Mouse (Mus musculus) granulocyte monocyte progenitor cell, adult 5-6 weeks (primary cell): Measurements from ENCODE around the gene Cuedc1. TPM values are rescaled to one million over a fixed set of nuclear protein-coding genes. Genes with fewer than 3 reads are reported as not detected.

ENCODE experiments used
- ATAC-seq: replicated peaks from 2 replicates; pipeline ENCODE4 v1.8.0; 2016; ENCODE audit warnings: mild to moderate bottlenecking, moderate TSS enrichment, inconsistent platforms; ENCODE audit not compliant: poor library complexity, severe bottlenecking
- total RNA-seq, 2 experiments: library from RNA; stranded (forward) in 1 of 2; stranded (reverse) in 1 of 2; fragments of 200-712, 200-1000 nt in 1 of 2; fragments of >200 nt in 1 of 2; fragmentation: Nextera tagmentation in 1 of 2; gene quantifications; 2 replicates each; pipeline ENCODE4 v1.2.3; 2014 to 2017

Cuedc1 gene
- total RNA-seq, 2 experiments from 2014 or later = 1.1 to 1.5 TPM

DNA sequence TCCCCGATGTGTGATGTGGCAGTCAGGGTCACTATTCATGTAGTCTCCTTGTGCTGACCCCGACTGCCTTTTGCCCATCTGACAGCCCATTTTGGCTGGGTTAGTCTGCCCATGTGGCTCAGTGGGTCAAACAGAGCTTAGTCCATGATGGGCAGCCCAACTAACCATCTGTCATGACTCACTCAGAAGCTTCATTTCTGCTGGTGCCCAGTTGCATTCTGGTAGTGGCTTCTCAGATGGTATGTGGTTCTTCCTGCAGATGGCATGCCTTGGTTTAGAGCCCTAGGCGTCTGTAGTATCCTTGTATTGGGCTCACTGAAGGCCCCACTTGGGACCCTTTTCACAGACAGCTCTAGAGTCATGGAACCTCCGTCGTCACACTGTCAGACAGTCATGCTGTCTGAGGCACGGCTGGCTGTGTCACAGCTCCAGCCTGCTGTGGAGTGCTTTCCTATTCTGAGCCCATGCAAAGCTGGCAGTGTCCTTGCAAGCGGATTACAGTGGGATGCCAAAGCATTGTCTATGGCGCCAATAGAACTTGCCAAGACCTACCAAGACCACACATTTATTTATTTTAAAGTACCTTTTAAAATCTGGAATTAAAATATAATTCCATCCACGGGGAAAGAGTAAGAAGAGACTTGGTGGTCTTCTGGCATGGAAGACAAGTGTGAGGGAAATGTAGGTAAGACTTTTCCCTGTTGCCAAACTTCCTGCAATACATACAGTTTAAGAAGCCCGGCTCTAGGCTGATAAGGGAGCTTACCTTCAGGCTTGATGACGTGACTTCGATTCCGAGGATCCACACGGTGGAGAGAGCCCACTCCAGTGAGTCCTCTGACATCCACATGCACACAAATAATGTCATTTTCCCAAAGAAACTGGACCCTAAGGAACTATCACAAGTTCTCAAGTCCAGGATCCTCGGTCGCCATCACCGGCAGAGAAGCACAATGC lies 129.4 kb downstream of the Cuedc1 start:
- ATAC-seq = no peak

- no peak for ATAC-seq
Measured at GRCm38 (mm10) chr11:88231213-88231790, 133.4 kb downstream of the Cuedc1 start.

GRCm38 (mm10) chr11:88233528-88234427 lies 135.9 kb downstream of the Cuedc1 start:
- ATAC-seq = peak; percentile 87

DNA sequence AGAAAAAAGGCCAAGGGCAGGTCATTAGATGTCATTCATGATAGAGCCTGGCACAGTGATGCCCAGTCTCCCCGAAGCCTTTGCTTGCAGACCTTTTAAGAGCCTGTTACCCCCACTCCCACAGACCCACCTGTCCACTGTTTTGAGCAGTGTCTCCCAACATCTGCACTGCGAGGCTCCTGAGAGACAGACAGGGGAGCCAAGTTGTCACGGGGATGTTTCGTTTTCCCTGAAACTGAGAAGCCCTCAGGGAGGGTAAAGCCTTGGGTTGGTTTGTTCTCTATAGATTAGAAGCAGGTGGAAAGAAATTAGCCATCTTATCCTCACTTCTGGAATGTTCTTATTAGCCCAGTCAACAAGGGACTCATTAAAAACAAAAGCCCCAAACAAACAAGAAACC lies 136.9 kb downstream of the Cuedc1 start:
- no peak for ATAC-seq

- peak; percentile 50 for ATAC-seq
Measured at GRCm38 (mm10) chr11:88235221-88236203, 137.7 kb downstream of the Cuedc1 start.

DNA sequence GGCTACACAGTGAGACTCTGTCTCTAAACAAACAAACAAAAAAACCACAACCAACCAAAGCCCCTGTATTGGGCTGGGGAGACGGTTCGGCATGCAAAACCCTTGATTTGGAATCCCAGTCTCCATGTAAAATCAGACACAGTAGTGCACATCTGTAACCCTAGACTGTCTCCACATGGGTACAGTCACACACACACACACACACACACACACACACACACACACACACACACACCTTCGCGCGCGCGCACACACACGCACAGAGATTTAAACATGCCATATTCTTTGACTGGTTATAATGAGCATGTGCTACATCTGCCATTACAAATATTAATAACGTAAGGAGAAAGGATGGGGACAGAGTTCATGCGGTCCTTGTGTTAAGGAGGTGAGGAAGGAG lies 142.4 kb downstream of the Cuedc1 start:
- ATAC-seq = no peak

- no peak for ATAC-seq
Measured at GRCm38 (mm10) chr11:88240736-88241353, 143.0 kb downstream of the Cuedc1 start.

GRCm38 (mm10) chr11:88241468-88242301 lies 143.8 kb downstream of the Cuedc1 start:
- no peak for ATAC-seq

Other genes with a start within 250 kb of the Cuedc1 start
- gene Mks1, start 244.8 kb upstream of the Cuedc1 start, total RNA-seq (2014; fragmentation: Nextera tagmentation) = 12.5 and 28.4 TPM in 2 replicates
- 3.7 and 10.9 TPM in 2 replicates for gene Mks1, start 244.8 kb upstream of the Cuedc1 start, total RNA-seq (2017)
- gene Epx, start 222.5 kb upstream of the Cuedc1 start, total RNA-seq (2014; fragmentation: Nextera tagmentation) = 0.82 TPM in 1 of 2 replicates, not detected in the other
- gene Epx, start 222.5 kb upstream of the Cuedc1 start, total RNA-seq (2017) = 4.4 and 4.7 TPM in 2 replicates
- not detected in 2 replicates for gene Olfr462, start 205.8 kb upstream of the Cuedc1 start, total RNA-seq (2014; fragmentation: Nextera tagmentation)
- gene Olfr462, start 205.8 kb upstream of the Cuedc1 start, total RNA-seq (2017) = not detected in 2 replicates
- not detected in 2 replicates for gene Olfr463, start 200.7 kb upstream of the Cuedc1 start, total RNA-seq (2014; fragmentation: Nextera tagmentation)
- not detected in 2 replicates for gene Olfr463, start 200.7 kb upstream of the Cuedc1 start, total RNA-seq (2017)
- not detected in 2 replicates for gene Olfr464, start 177.1 kb upstream of the Cuedc1 start, total RNA-seq (2014; fragmentation: Nextera tagmentation)
- not detected in 2 replicates for gene Olfr464, start 177.1 kb upstream of the Cuedc1 start, total RNA-seq (2017)
- gene Dynll2, start 110.5 kb upstream of the Cuedc1 start, total RNA-seq (2014; fragmentation: Nextera tagmentation) = 20.9 and 24.9 TPM in 2 replicates
- gene Dynll2, start 110.5 kb upstream of the Cuedc1 start, total RNA-seq (2017) = 12.3 and 17.3 TPM in 2 replicates
- 195 and 201 TPM in 2 replicates for gene Srsf1, start 50.7 kb upstream of the Cuedc1 start, total RNA-seq (2014; fragmentation: Nextera tagmentation)
- gene Srsf1, start 50.7 kb upstream of the Cuedc1 start, total RNA-seq (2017) = 500 and 715 TPM in 2 replicates
- 28.2 and 32.0 TPM in 2 replicates for gene Vezf1, start 29.8 kb upstream of the Cuedc1 start, total RNA-seq (2014; fragmentation: Nextera tagmentation)
- 14.3 and 15.8 TPM in 2 replicates for gene Vezf1, start 29.8 kb upstream of the Cuedc1 start, total RNA-seq (2017)
- gene Mrps23, start 106.3 kb downstream of the Cuedc1 start, total RNA-seq (2014; fragmentation: Nextera tagmentation) = 69.0 and 88.8 TPM in 2 replicates
- 54.9 and 57.7 TPM in 2 replicates for gene Mrps23, start 106.3 kb downstream of the Cuedc1 start, total RNA-seq (2017)
- gene Ccdc182, start 196.0 kb downstream of the Cuedc1 start, total RNA-seq (2014; fragmentation: Nextera tagmentation) = not detected in 2 replicates
- gene Ccdc182, start 196.0 kb downstream of the Cuedc1 start, total RNA-seq (2017) = not detected in 2 replicates